Mouse (Mus musculus) forebrain, postnatal 0 days (tissue): Measurements from ENCODE around the gene Vrk1. TPM values are rescaled to one million over a fixed set of nuclear protein-coding genes. Genes with fewer than 3 reads are reported as not detected.

Source experiments
- ATAC-seq: fragments of 200-750 bp; cut with Nextera tagmentation; 2 replicates; pipeline ENCODE4 v1.8.0; 2017; ENCODE audit warnings: mild to moderate bottlenecking, moderate library complexity
- DNase-seq: peaks from one replicate; pipeline ENCODE4 v3.0.0-alpha.2; 2015
- H3K27ac ChIP-seq: fragments of 300-500 bp; sonication (generic); 2 replicates; pipeline ENCODE4 v1.5.1; 2014; ENCODE audit warnings: low read depth, mild to moderate bottlenecking, antibody characterized with exemption, low read length, moderate library complexity, mixed read lengths
- H3K27me3 ChIP-seq: fragments of 300-500 bp; sonication (generic); 2 replicates; pipeline ENCODE4 v1.6.1; 2014; ENCODE audit warnings: mild to moderate bottlenecking, low read length, mixed read lengths; ENCODE audit not compliant: insufficient read depth
- H3K36me3 ChIP-seq: fragments of 300-500 bp; sonication (generic); 2 replicates; pipeline ENCODE4 v1.6.1; 2014; ENCODE audit warnings: mild to moderate bottlenecking, moderate library complexity; ENCODE audit not compliant: insufficient read depth
- H3K4me1 ChIP-seq: fragments of 300-500 bp; sonication (generic); 2 replicates; pipeline ENCODE4 v1.6.1; 2014; ENCODE audit warnings: antibody characterized with exemption; ENCODE audit not compliant: insufficient read depth
- H3K4me2 ChIP-seq: fragments of 300-500 bp; sonication (generic); 2 replicates; pipeline ENCODE4 v1.6.1; 2014; ENCODE audit warnings: low read depth, mild to moderate bottlenecking, moderate library complexity
- H3K4me3 ChIP-seq: fragments of 300-500 bp; sonication (generic); 2 replicates; pipeline ENCODE4 v1.5.1; 2014; ENCODE audit warnings: low read depth, low read length, mixed read lengths
- H3K9ac ChIP-seq: fragments of 300-500 bp; sonication (generic); 2 replicates; pipeline ENCODE4 v1.6.1; 2014; ENCODE audit warnings: mild to moderate bottlenecking
- H3K9me3 ChIP-seq: fragments of 300-500 bp; sonication (generic); 2 replicates; pipeline ENCODE4 v1.6.1; 2016; ENCODE audit warnings: low read length
- CTCF ChIP-seq: sonication (generic); IDR thresholded peaks from 2 replicates; pipeline ENCODE4 v1.5.1; 2016; ENCODE audit warnings: antibody characterized with exemption, control low read depth, low read depth
- WGBS: fragments of 180-500 bp; shearing (Covaris S2); extraction: QIAGEN DNeasy Blood & Tissue Kit; methylation state at CpG from one replicate; pipeline ENCODE4 v1.1.7; 2014; 5-methylcytosine and 5-hydroxymethylcytosine counted together
- polyA plus RNA-seq: library from polyadenylated mRNA; unstranded; fragments of >200 nt; fragmentation: Nextera tagmentation; extraction: Ambion mirVana; gene quantifications from 2 replicates; pipeline ENCODE4 v1.2.1, GENCODE M21; 2015
- total RNA-seq: library from RNA; depleted of rRNA; stranded (reverse); fragments of >200 nt; gene quantifications from 2 replicates; pipeline ENCODE4 v1.2.3, GENCODE M21; 2014

Gene Vrk1
- total and polyA plus RNA-seq, 2 experiments from 2014 or later: 34.9 to 51.5 TPM

GRCm38 (mm10) chr12:106070434-106071155 lies 60.6 kb downstream of the Vrk1 start:
- Histone ChIP-seq H3K4me3 (no peak overlapping the region), H3K4me2 (peak overlapping the region; percentile 23; the same call in 1 of the 2 replicates), H3K9ac (peak overlapping the region; percentile 25; the same call in 1 of the 2 replicates), H3K4me1 (peaks cover 14% of the 10 kb centered on the region; the same call in 1 of the 2 replicates), H3K27me3 (no peaks in the 10 kb centered on the region), H3K9me3 (no peaks in the 10 kb centered on the region), H3K27ac (no peak overlapping the region), H3K36me3 (peaks cover 6% of the 10 kb centered on the region; the same call in 1 of the 2 replicates)
- peak; percentile 68; the same call in 1 of the 2 replicates for ATAC-seq
- 48% methylated on average over 22 of the region's 22 CpGs for WGBS
- DNase-seq: peak; percentile 47
- TF ChIP-seq CTCF: no peak

- peak; percentile 20; the same call in 1 of the 2 replicates for ATAC-seq
- Histone ChIP-seq H3K36me3 (no peaks in the 10 kb centered on the region), H3K27ac (no peak overlapping the region), H3K4me2 (no peak overlapping the region), H3K4me1 (peaks cover 14% of the 10 kb centered on the region; the same call in 1 of the 2 replicates), H3K9me3 (no peaks in the 10 kb centered on the region), H3K9ac (no peak overlapping the region), H3K27me3 (no peaks in the 10 kb centered on the region), H3K4me3 (no peak overlapping the region)
- no peak for TF ChIP-seq CTCF
- WGBS: 30% methylated on average over 10 of the region's 10 CpGs
- DNase-seq: peak; percentile 31
Measured at GRCm38 (mm10) chr12:106071575-106072166, 61.6 kb downstream of the Vrk1 start.

GRCm38 (mm10) chr12:106074371-106075155 lies 64.5 kb downstream of the Vrk1 start:
- DNase-seq: no peak
- H3K4me3 ChIP-seq: no peak overlapping the region
- H3K27ac ChIP-seq: 0 out of 2 replicates have a peak overlapping the region, but pooled peaks have one; percentile 4
- no peak overlapping the region for H3K9ac ChIP-seq
- 75% methylated on average over 12 of the region's 12 CpGs for WGBS
- ATAC-seq: no peak
- no peaks in the 10 kb centered on the region for H3K36me3 ChIP-seq
- H3K4me1 ChIP-seq: peaks cover 14% of the 10 kb centered on the region; the same call in 1 of the 2 replicates
- H3K4me2 ChIP-seq: no peak overlapping the region
- H3K9me3 ChIP-seq: no peaks in the 10 kb centered on the region
- H3K27me3 ChIP-seq: no peaks in the 10 kb centered on the region
- no peak for TF ChIP-seq CTCF

GRCm38 (mm10) chr12:106076131-106076530 lies 66.1 kb downstream of the Vrk1 start:
- Histone ChIP-seq H3K9me3 (no peaks in the 10 kb centered on the region), H3K4me2 (no peak overlapping the region), H3K27ac (no peak overlapping the region), H3K9ac (no peak overlapping the region), H3K4me3 (no peak overlapping the region), H3K36me3 (no peaks in the 10 kb centered on the region), H3K27me3 (no peaks in the 10 kb centered on the region), H3K4me1 (peaks cover 8% of the 10 kb centered on the region)
- ATAC-seq (no peak), DNase-seq (no peak)
- TF ChIP-seq CTCF: no peak
- WGBS: 93% methylated on average over 15 of the region's 15 CpGs

- WGBS: 21% methylated on average over 5 of the region's 5 CpGs
- DNase-seq (no peak), ATAC-seq (no peak)
- H3K4me2 ChIP-seq: peak overlapping the region; percentile 53; the same call in 1 of the 2 replicates
- no peak overlapping the region; the same call in 1 of the 2 replicates for H3K27ac ChIP-seq
- peaks cover 18% of the 10 kb centered on the region for H3K4me1 ChIP-seq
- H3K9ac ChIP-seq: no peak overlapping the region
- no peak for TF ChIP-seq CTCF
- H3K4me3 ChIP-seq: no peak overlapping the region
- no peaks in the 10 kb centered on the region for H3K36me3 ChIP-seq
- H3K9me3 ChIP-seq: no peaks in the 10 kb centered on the region
- H3K27me3 ChIP-seq: no peaks in the 10 kb centered on the region
Measured at GRCm38 (mm10) chr12:106080511-106080910, 70.5 kb downstream of the Vrk1 start.

GRCm38 (mm10) chr12:106080945-106081747 lies 71.1 kb downstream of the Vrk1 start:
- Histone ChIP-seq H3K9ac (peak overlapping the region; percentile 40), H3K27me3 (no peaks in the 10 kb centered on the region), H3K9me3 (no peaks in the 10 kb centered on the region), H3K27ac (peak overlapping the region; percentile 73), H3K4me3 (peak overlapping the region; percentile 22), H3K4me2 (peak overlapping the region; percentile 53), H3K36me3 (no peaks in the 10 kb centered on the region), H3K4me1 (peaks cover 18% of the 10 kb centered on the region)
- DNase-seq (peak; percentile 64), ATAC-seq (peak; percentile 16; the same call in 1 of the 2 replicates)
- WGBS: 10% methylated on average over 23 of the region's 23 CpGs
- TF ChIP-seq CTCF: no peak
